Mouse (Mus musculus): Measurements from ENCODE around the gene Ilkap.

Gene Ilkap

GRCm38 (mm10) chr1:91398260-91399062, at the start of gene Ilkap:
TSS of gene Ilkap (minus strand) at chr1:91398815.
- CTCF ChIA-PET: no interaction called here

- CTCF ChIA-PET: interaction anchor here (0.6 kb wide), 1 partner anchor 9 kb away, joined by 5 read pairs; no protein-coding TSS in a partner anchor
Observed at GRCm38 (mm10) chr1:91446511-91446910, 47.9 kb upstream of the Ilkap start.

DNA sequence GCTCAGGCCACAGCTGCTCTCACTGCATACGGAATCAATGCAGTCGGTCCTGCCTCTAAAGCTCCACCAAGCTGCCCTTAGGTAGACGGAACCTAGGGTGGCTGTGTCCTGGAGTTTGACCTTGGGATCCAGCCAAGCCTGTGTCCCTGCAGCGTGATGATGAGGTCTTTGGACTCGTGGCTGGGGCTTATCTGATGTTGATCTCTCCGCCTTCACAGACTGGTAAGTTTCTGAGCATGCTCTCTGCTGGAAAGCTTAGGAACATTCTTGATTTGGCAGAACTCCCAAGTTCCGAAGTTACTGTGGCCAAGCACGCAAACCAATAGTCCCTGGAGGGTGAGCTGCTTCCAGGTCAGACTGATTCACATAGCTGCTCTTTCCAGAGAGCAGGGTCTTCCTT, 47.4 kb upstream of the Ilkap start:
- CTCF ChIA-PET: interaction anchor here (0.6 kb wide), 1 partner anchor 9 kb away, joined by 5 read pairs; no protein-coding TSS in a partner anchor

GRCm38 (mm10) chr1:91444841-91445830, 46.5 kb upstream of the Ilkap start:
- CTCF ChIA-PET: no interaction called here

DNA sequence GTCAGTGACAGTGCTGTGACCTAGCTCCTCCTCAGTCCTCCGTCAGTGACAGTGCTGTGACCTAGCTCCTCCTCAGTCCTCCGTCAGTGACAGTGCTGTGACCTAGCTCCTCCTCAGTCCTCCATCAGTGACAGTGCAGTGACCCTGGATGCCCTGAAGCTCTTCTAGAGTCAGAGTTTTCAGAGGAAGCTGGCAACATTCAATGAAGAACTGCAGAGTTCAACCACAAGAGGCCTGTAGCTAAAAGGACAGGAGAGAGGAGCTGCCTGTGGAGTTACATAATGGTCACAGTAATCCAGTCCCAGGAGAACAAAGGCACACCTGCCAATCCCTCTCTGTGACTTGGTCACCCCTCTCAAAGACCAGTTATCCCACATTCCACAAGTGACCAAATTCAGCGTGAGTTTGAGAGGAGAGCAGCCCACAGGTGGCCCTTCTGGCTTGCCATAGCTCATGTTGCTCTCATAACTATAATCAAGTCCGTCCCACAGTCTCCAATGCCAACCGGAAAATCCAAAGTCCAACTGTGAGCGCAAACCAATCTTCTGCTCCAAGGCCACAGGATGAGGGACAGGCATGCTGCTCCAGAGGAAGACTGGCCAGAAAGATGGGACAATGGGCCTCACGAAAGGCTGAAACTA, 43.9 kb upstream of the Ilkap start:
- CTCF ChIA-PET: no interaction called here

- CTCF ChIA-PET: no interaction called here
Observed at GRCm38 (mm10) chr1:91441855-91442254, 43.2 kb upstream of the Ilkap start.

DNA sequence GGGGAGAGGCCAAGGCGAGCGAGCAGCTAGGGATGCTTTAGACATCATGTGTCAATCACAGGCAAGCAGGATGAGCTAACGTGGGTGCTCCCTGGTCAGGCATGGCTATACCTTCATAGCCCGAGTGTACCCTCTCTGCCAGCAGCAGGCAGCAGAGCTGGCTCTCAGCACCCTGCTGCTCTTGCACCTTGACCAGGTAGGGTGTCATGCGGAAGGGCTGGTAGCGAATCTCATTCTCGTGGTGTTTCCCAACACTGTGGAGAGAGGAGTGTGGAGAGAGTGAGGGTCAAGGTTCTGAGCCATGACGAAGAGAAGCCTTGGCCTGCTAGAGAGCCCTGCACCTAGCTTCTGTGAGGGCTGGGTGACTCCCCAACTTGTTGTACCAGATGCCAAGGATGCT, 41.2 kb upstream of the Ilkap start:
- CTCF ChIA-PET: interaction anchor here (0.6 kb wide), 1 partner anchor 9 kb away, joined by 6 read pairs; no protein-coding TSS in a partner anchor

DNA sequence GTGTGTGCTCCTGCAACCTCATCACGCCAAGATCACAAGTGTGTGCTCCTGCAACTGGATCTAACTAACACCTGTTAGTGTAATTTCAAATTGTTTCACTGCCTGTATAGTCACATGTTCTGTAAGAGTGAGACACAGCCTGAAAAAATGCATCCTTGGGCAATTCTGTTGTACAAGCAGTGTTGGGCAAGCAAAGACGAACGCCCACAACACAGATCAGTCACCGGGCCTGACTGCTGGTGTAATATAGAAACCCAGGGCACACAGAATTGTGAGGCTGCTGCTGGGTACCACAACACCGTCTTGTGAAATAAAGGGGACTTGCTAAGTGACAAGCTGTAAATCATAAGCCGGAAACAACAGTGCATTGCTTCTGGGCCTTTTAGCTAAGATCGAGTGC, 39.0 kb upstream of the Ilkap start:
- CTCF ChIA-PET: no interaction called here

DNA sequence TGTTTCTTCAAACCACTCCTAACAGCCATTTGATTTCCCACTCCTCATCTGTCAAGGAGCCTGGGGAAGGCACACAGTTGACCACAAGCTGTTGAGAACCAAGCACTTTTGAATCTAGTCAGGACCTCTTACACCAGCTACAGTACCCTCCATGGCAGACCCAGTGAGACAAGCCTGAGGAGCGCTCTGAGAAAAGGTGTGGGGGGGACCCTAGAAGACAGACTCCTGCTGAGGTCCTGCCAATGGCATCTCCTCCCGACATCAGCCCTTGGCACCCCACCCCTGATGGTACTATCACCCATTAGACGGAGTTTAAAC, 38.4 kb upstream of the Ilkap start:
- CTCF ChIA-PET: no interaction called here

GRCm38 (mm10) chr1:91436380-91437082, 37.9 kb upstream of the Ilkap start:
- CTCF ChIA-PET: no interaction called here

- CTCF ChIA-PET: interaction anchor here (0.5 to 0.7 kb wide), 2 partner anchors 24 to 191 kb away, joined by 3 to 5 read pairs; no protein-coding TSS in a partner anchor
Observed at GRCm38 (mm10) chr1:91435606-91436130, 37.1 kb upstream of the Ilkap start.

GRCm38 (mm10) chr1:91434905-91435304, 36.3 kb upstream of the Ilkap start:
- CTCF ChIA-PET: interaction anchor here (0.7 kb wide), 1 partner anchor 23 kb away, joined by 3 read pairs; no protein-coding TSS in a partner anchor

DNA sequence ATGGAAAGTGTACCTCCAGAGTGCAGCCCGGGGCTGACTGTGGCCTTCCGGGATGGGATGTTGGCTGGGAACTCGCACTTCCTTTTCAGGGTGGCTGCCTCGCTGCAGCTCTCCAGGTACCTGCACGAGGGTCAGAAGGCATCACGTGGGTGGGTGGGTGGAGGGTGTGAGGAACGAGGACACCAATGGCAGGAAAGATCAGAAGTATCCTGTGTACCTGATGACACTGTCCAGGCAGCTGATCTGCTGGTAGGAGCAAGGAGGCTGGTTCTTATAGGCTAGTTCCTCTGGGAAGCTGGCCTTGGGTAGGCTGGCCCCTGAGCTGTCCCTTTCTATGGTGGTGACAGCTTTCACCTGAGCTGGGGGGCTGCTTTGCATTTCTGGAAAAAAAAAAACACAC, 32.1 kb upstream of the Ilkap start:
- CTCF ChIA-PET: interaction anchor here (0.6 kb wide), 2 partner anchors 9 to 1403 kb away, joined by 6 to 15 read pairs; no protein-coding TSS in a partner anchor

- CTCF ChIA-PET: no interaction called here
Observed at GRCm38 (mm10) chr1:91429212-91429611, 30.6 kb upstream of the Ilkap start.

DNA sequence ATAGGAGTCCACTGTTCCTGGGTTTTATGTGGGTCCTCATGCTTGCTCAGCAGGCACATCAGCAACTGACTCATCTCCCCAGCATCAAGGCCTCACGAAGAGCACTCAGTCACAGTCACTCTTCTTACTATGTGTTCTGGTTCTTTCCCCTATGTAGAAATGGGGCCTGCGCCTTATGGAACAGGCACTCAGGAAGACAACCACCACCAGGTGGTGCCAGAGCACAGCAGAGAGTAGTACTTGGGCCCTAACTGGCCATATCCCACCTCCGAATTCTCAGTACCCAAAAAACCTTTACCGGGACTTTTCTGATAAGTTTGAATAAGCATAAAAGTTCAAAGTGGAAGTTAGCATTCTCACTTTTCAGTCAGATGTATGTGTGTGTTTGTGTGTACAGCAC, 30.0 kb upstream of the Ilkap start:
- CTCF ChIA-PET: no interaction called here

GRCm38 (mm10) chr1:91426397-91426796, 27.8 kb upstream of the Ilkap start:
- CTCF ChIA-PET: no interaction called here

DNA sequence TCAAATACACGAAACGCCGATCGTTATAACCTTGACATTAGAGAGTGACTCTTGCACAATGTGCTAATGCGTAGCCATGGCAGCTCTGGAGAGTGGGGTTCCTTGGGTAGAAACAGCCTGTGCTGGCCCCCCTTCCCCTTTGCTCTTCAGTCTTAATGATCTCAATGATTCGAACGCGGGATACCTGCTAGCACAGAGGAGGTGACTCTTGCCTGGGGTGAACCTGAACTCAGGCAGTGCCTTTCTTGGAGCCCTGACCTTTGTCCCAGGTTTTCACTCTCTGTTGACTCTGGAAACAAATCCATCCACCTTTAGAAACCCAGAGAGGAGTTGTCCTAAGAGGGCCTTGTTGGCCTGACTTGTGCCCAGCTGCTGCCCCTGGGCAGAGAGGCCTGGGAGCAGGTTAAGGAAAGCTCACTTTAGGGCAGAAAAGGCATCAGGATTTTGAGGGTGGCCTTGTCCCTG, 22.0 kb upstream of the Ilkap start:
- CTCF ChIA-PET: no interaction called here

GRCm38 (mm10) chr1:91419862-91420600, 21.4 kb upstream of the Ilkap start:
- CTCF ChIA-PET: no interaction called here

GRCm38 (mm10) chr1:91417991-91418390, 19.4 kb upstream of the Ilkap start:
- CTCF ChIA-PET: no interaction called here

- CTCF ChIA-PET: no interaction called here
Observed at GRCm38 (mm10) chr1:91415311-91415710, 16.7 kb upstream of the Ilkap start.

All from spleen, embryonic (tissue).